Mouse (Mus musculus) liver, adult 2 months (tissue): ENCODE measurements around the gene Ncan. TPM values are rescaled to one million over a fixed set of nuclear protein-coding genes. Genes with fewer than 3 reads are reported as not detected.

Experiments
- DNase-seq: peaks from one replicate; pipeline ENCODE4 v3.0.0-alpha.2; 2011; ENCODE audit warnings: low read depth, low spot score; ENCODE audit errors: extremely low read depth
- H3K27ac ChIP-seq: fragments of 200-500 bp; replicated peaks from 2 replicates; pipeline ENCODE4 v1.5.1; 2012; ENCODE audit warnings: low read depth, mild to moderate bottlenecking, control low read depth, inconsistent platforms, low read length; ENCODE audit not compliant: insufficient read depth
- H3K27me3 ChIP-seq: fragments of 200-500 bp; 2 replicates; pipeline ENCODE4 v1.6.1; 2012; ENCODE audit warnings: mild to moderate bottlenecking, moderate library complexity, low read length, inconsistent platforms; ENCODE audit not compliant: control insufficient read depth, insufficient read depth
- H3K36me3 ChIP-seq: fragments of 200-500 bp; 2 replicates; pipeline ENCODE4 v1.6.1; 2012; ENCODE audit warnings: low read length, inconsistent platforms; ENCODE audit not compliant: control insufficient read depth, insufficient read depth
- H3K4me1 ChIP-seq: fragments of 200-500 bp; 2 replicates; pipeline ENCODE4 v1.6.1; 2011; ENCODE audit warnings: low read length; ENCODE audit not compliant: control insufficient read depth, insufficient read depth
- H3K4me3 ChIP-seq: fragments of 200-500 bp; 2 replicates; pipeline ENCODE4 v1.5.1; 2011; ENCODE audit warnings: low read depth, mild to moderate bottlenecking, control low read depth, low read length, moderate library complexity; ENCODE audit not compliant: insufficient read depth
- H3K79me2 ChIP-seq: fragments of 200-500 bp; 2 replicates; pipeline ENCODE4 v1.6.1; 2012; ENCODE audit warnings: inconsistent platforms, mild to moderate bottlenecking, low read length, moderate library complexity; ENCODE audit not compliant: control insufficient read depth, insufficient read depth
- H3K9ac ChIP-seq: fragments of 200-500 bp; 2 replicates; pipeline ENCODE4 v1.6.1; 2012; ENCODE audit warnings: low read depth, mild to moderate bottlenecking, control low read depth, inconsistent platforms, low read length
- CTCF ChIP-seq: fragments of 200-500 bp; IDR thresholded peaks from 2 replicates; pipeline ENCODE4 v1.5.1; 2011; ENCODE audit warnings: low read depth, low read length, control low read depth
- POLR2A ChIP-seq: fragments of 200-500 bp; IDR thresholded peaks from 2 replicates; pipeline ENCODE4 v1.6.1; 2011; ENCODE audit warnings: low read length, control low read depth; ENCODE audit not compliant: insufficient read depth; ENCODE audit errors: extremely low read depth
- WGBS: fragments of 180-500 bp; shearing (Covaris S2); methylation state at CpG from one replicate; pipeline ENCODE4 v1.1.7; 2018; 5-methylcytosine and 5-hydroxymethylcytosine counted together
- polyA plus RNA-seq: library from polyadenylated mRNA; depleted of rRNA; stranded (reverse); fragments of >200 nt; gene quantifications from 2 replicates; pipeline ENCODE4 v1.2.3, GENCODE M21; 2012
- total RNA-seq: library from RNA; depleted of rRNA; stranded (reverse); fragments of >200 nt; gene quantifications from 2 replicates; pipeline ENCODE4 v1.2.3, GENCODE M21; 2014

Ncan gene
- total and polyA plus RNA-seq, 2 experiments, result not detected

- TF ChIP-seq CTCF (no peak), POLR2A (no peak)
- H3K27ac ChIP-seq, result no peak overlapping the region
- H3K4me3 ChIP-seq, result peak overlapping the region; percentile 60
- 8% methylated on average over 71 of the region's 71 CpGs for WGBS
- H3K4me1 ChIP-seq, result no peaks in the 10 kb centered on the region; the same call in none of the 2 replicates
- DNase-seq, result no peak
- H3K36me3 ChIP-seq, result no peaks in the 10 kb centered on the region
- peak overlapping the region; percentile 63 for H3K9ac ChIP-seq
- H3K79me2 ChIP-seq, result no peaks in the 10 kb centered on the region
- H3K27me3 ChIP-seq, result peaks cover 6% of the 10 kb centered on the region
Observed at GRCm38 (mm10) chr8:70084191-70085065, 36.2 kb downstream of the Ncan start.

- Histone ChIP-seq H3K4me3 (peak within 1 kb of the TSS; percentile 60), H3K9ac (peak within 1 kb of the TSS; percentile 63), H3K27me3 (peaks cover 6% of the 10 kb centered on the region), H3K79me2 (no peaks in the 10 kb centered on the region), H3K27ac (no peak within 1 kb of the TSS), H3K36me3 (peaks cover under 1% of the 10 kb centered on the region; the same call in 1 of the 2 replicates), H3K4me1 (no peaks in the 10 kb centered on the region; the same call in none of the 2 replicates)
- 2% methylated on average over 26 of the region's 26 CpGs for WGBS
- TF ChIP-seq POLR2A, result no peak
- TF ChIP-seq CTCF, result 0 out of 2 replicates have a peak, but pooled peaks have one; percentile 4
- peak; percentile 74 for DNase-seq
Observed at GRCm38 (mm10) chr8:70083285-70083684, 37.4 kb downstream of the Ncan start, which contains the start of gene Hapln4. Gene Hapln4, plus strand, starts transcription at chr8:70083457.

- TF ChIP-seq POLR2A (no peak), CTCF (no peak)
- WGBS, result 93% methylated on average over 2 of the region's 2 CpGs
- DNase-seq, result no peak
- Histone ChIP-seq H3K36me3 (peaks cover 2% of the 10 kb centered on the region; the same call in 1 of the 2 replicates), H3K9ac (no peak overlapping the region), H3K27ac (no peak overlapping the region), H3K27me3 (no peaks in the 10 kb centered on the region), H3K4me1 (no peaks in the 10 kb centered on the region; the same call in none of the 2 replicates), H3K79me2 (no peaks in the 10 kb centered on the region), H3K4me3 (no peak overlapping the region)
Observed at GRCm38 (mm10) chr8:70081976-70082375, 38.7 kb downstream of the Ncan start.

- TF ChIP-seq POLR2A (no peak), CTCF (no peak)
- WGBS, result 11% methylated on average over 1 of the region's 1 CpGs
- Histone ChIP-seq H3K79me2 (no peaks in the 10 kb centered on the region), H3K36me3 (peaks cover 2% of the 10 kb centered on the region; the same call in 1 of the 2 replicates), H3K4me1 (peaks cover 15% of the 10 kb centered on the region), H3K27me3 (no peaks in the 10 kb centered on the region), H3K27ac (peak overlapping the region; percentile 98), H3K4me3 (no peak overlapping the region), H3K9ac (peak overlapping the region; percentile 35; the same call in 1 of the 2 replicates)
- DNase-seq, result no peak
Observed at GRCm38 (mm10) chr8:70073682-70074081, 47.0 kb downstream of the Ncan start.

- Histone ChIP-seq H3K79me2 (no peaks in the 10 kb centered on the region), H3K4me3 (peak overlapping the region; percentile 60), H3K4me1 (peaks cover 15% of the 10 kb centered on the region), H3K27ac (peak overlapping the region; percentile 98), H3K9ac (peak overlapping the region; percentile 83), H3K27me3 (no peaks in the 10 kb centered on the region), H3K36me3 (no peaks in the 10 kb centered on the region; the same call in 1 of the 2 replicates)
- TF ChIP-seq CTCF, result no peak
- no peak for TF ChIP-seq POLR2A
- DNase-seq, result peak; percentile 85
- WGBS, result 18% methylated on average over 8 of the region's 8 CpGs
Observed at GRCm38 (mm10) chr8:70073120-70073519, 47.6 kb downstream of the Ncan start.
